Mouse (Mus musculus) cortical plate, adult 2 months (tissue): ENCODE results near the gene Kdm5b. TPM values are rescaled to one million over a fixed set of nuclear protein-coding genes. Genes with fewer than 3 reads are reported as not detected.

ENCODE experiments used
- H3K27ac ChIP-seq: fragments of 200-500 bp; 2 replicates; pipeline ENCODE4 v1.5.1; 2012; ENCODE audit warnings: low read length, control low read depth, inconsistent platforms; ENCODE audit not compliant: insufficient read depth
- H3K4me1 ChIP-seq: fragments of 200-500 bp; 2 replicates; pipeline ENCODE4 v1.6.1; 2011; ENCODE audit warnings: low read length; ENCODE audit not compliant: control insufficient read depth, insufficient read depth
- H3K4me3 ChIP-seq: fragments of 200-500 bp; 2 replicates; pipeline ENCODE4 v1.5.1; 2011; ENCODE audit warnings: mild to moderate bottlenecking, low read length, control low read depth; ENCODE audit not compliant: insufficient read depth
- CTCF ChIP-seq: fragments of 200-500 bp; IDR thresholded peaks from 2 replicates; pipeline ENCODE4 v1.5.1; 2011; ENCODE audit warnings: mild to moderate bottlenecking, control low read depth, low read length; ENCODE audit not compliant: insufficient read depth; ENCODE audit errors: extremely low read depth
- POLR2A ChIP-seq: fragments of 200-500 bp; IDR thresholded peaks from 2 replicates; pipeline ENCODE4 v1.6.1; 2011; ENCODE audit warnings: mild to moderate bottlenecking, low read length, control low read depth; ENCODE audit not compliant: insufficient read depth; ENCODE audit errors: extremely low read depth
- polyA plus RNA-seq: library from polyadenylated mRNA; depleted of rRNA; stranded (reverse); fragments of >200 nt; gene quantifications from 2 replicates; pipeline ENCODE4 v1.2.3, GENCODE M21; 2012

Gene Kdm5b
- polyA plus RNA-seq, 1 experiment, result 26.4 TPM

GRCm38 (mm10) chr1:134609172-134609571 lies 49.2 kb downstream of the Kdm5b start:
- Histone ChIP-seq H3K27ac (no peak overlapping the region), H3K4me3 (no peak overlapping the region), H3K4me1 (no peaks in the 10 kb centered on the region)
- TF ChIP-seq POLR2A, result no peak
- no peak for TF ChIP-seq CTCF

GRCm38 (mm10) chr1:134614554-134614953 lies 54.6 kb downstream of the Kdm5b start:
- Histone ChIP-seq H3K27ac (no peak overlapping the region), H3K4me3 (no peak overlapping the region), H3K4me1 (no peaks in the 10 kb centered on the region)
- no peak for TF ChIP-seq CTCF
- TF ChIP-seq POLR2A, result no peak

- Histone ChIP-seq H3K4me1 (no peaks in the 10 kb centered on the region), H3K4me3 (no peak overlapping the region), H3K27ac (no peak overlapping the region)
- TF ChIP-seq POLR2A (no peak), CTCF (no peak)
These were observed 55.0 kb downstream of the Kdm5b start for GRCm38 (mm10) chr1:134614988-134615387.

GRCm38 (mm10) chr1:134617656-134618055 lies 57.7 kb downstream of the Kdm5b start:
- no peak for TF ChIP-seq POLR2A
- TF ChIP-seq CTCF, result no peak
- Histone ChIP-seq H3K4me3 (no peak overlapping the region), H3K27ac (no peak overlapping the region), H3K4me1 (no peaks in the 10 kb centered on the region)

- Histone ChIP-seq H3K27ac (no peak overlapping the region), H3K4me3 (no peak overlapping the region), H3K4me1 (peaks cover 6% of the 10 kb centered on the region; the same call in 1 of the 2 replicates)
- no peak for TF ChIP-seq CTCF
- TF ChIP-seq POLR2A, result no peak
These were observed 65.4 kb downstream of the Kdm5b start for GRCm38 (mm10) chr1:134625325-134625724.

GRCm38 (mm10) chr1:134629455-134629854 lies 69.5 kb downstream of the Kdm5b start:
- no peak overlapping the region for H3K4me3 ChIP-seq
- no peak overlapping the region for H3K27ac ChIP-seq
- TF ChIP-seq POLR2A (no peak), CTCF (no peak)
- peaks cover 6% of the 10 kb centered on the region; the same call in 1 of the 2 replicates for H3K4me1 ChIP-seq

- H3K27ac ChIP-seq, result no peak overlapping the region
- no peak for TF ChIP-seq POLR2A
- TF ChIP-seq CTCF, result no peak
- no peak overlapping the region for H3K4me3 ChIP-seq
- peaks cover 2% of the 10 kb centered on the region; the same call in 1 of the 2 replicates for H3K4me1 ChIP-seq
These were observed 74.3 kb downstream of the Kdm5b start for GRCm38 (mm10) chr1:134634296-134634695.

GRCm38 (mm10) chr1:134636245-134636644 lies 76.3 kb downstream of the Kdm5b start:
- Histone ChIP-seq H3K4me1 (peaks cover 2% of the 10 kb centered on the region; the same call in 1 of the 2 replicates), H3K4me3 (no peak overlapping the region), H3K27ac (no peak overlapping the region)
- no peak for TF ChIP-seq POLR2A
- no peak for TF ChIP-seq CTCF

GRCm38 (mm10) chr1:134636684-134637083 lies 76.7 kb downstream of the Kdm5b start:
- H3K27ac ChIP-seq, result no peak overlapping the region
- no peak overlapping the region for H3K4me3 ChIP-seq
- TF ChIP-seq POLR2A, result no peak
- TF ChIP-seq CTCF, result peak; percentile 48
- peaks cover 2% of the 10 kb centered on the region; the same call in 1 of the 2 replicates for H3K4me1 ChIP-seq

GRCm38 (mm10) chr1:134638041-134638440 lies 78.1 kb downstream of the Kdm5b start:
- TF ChIP-seq POLR2A (no peak), CTCF (no peak)
- Histone ChIP-seq H3K4me1 (peaks cover 2% of the 10 kb centered on the region; the same call in 1 of the 2 replicates), H3K27ac (no peak overlapping the region), H3K4me3 (no peak overlapping the region)

- no peak overlapping the region for H3K4me3 ChIP-seq
- TF ChIP-seq POLR2A (no peak), CTCF (peak; percentile 52)
- H3K27ac ChIP-seq, result no peak overlapping the region
- peaks cover 2% of the 10 kb centered on the region; the same call in 1 of the 2 replicates for H3K4me1 ChIP-seq
These were observed 78.6 kb downstream of the Kdm5b start for GRCm38 (mm10) chr1:134638522-134638921.
